Mouse (Mus musculus) right cerebral cortex, adult 18-20 months (tissue): ENCODE results near the gene Wfdc5.
A peak's percentile ranks its signal among the peaks of the same experiment; 100 is the strongest.
"Not testable (repeated sequence)": the region's sequence is repeated elsewhere in the genome, so short reads cannot be mapped to it uniquely, and the experiment has no call there.

Source experiments
- DNase-seq: peaks from one replicate; pipeline ENCODE4 v3.0.0; 2022; ENCODE audit warnings: mixed read lengths

Gene Wfdc5

DNA sequence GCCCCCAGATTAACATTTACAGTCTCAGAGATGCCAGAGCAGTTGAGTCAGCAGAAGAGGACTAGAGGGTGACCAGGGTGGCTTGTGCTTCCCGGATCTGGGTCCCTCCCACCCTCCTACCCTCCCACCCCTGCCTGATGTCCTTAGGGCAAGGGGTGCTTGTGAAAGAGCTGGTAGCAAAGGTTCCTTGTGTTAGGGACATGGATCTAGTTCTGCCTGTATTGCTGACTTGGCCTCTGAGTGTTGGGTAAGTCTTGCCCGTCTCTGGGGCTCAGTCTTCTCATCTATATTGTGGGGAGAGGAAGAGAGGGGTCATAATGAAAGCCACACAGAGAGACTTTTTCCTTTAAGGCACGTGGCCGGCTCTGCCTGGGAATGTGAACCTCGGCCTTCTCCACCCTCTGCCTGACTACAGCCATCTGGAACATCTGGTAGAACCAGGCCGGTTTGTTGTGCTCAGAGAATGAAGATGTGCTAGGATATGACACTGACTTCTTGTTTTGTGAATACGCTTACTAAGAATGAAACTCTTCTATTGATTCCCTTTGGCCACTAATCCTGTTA, at the start of gene Wfdc5:
Gene Wfdc5 (minus strand): TSS at position 51 of the 564 bp plus-strand sequence.
- DNase-seq = no peak

DNA sequence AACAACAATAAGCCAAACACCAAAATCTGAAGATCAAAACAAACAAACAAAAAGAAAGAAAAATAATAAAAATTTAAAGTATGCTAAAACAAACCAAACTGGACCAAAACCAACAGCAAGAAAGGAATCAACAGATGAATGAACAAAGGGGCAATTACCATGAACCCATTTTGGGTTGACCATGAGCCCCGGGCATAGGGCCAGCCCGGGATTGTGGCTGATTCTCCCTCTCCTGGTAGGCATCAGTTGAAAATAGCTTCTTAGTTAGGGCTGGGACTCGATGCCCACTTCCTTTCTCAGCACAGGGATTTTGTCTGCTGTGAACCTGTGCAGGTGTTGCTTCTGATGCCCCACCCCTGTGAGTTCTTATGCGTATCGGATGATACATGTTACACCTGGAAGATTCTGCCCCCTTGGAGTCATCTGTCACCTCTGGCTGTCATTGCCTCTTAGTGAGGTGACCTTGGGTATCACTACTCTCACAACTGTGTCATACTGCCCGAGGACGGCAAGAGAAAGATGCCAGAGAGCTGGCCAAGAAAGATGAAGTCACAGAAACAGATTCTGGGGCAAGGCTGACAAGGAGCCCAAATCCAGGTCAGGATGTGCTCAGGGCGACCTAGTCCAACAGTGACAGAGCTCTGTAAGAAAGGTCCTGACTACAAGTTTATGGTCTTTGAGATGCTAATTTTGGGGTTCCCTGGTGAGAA, 46.0 kb upstream of the Wfdc5 start:
- DNase-seq = no peak

DNA sequence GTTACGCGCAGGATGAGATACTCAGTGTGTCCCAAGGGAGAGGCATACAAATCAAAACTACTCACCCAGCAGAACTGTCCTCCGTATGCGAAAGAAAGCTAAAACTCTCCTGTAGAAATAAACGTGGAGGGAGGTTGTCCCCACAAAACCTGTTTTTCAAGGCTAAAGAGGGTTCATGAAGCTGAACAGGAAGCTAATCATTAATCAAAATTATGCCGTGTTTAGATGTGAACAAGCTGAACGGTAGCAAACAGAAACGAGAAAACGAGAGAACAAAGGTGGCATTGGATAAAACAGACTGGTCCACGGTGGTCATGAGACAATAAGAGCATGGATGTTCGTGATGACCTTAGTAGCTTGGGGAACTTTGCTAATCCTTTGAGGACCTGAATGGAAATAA, 39.0 kb upstream of the Wfdc5 start, which contains the start of gene Wfdc15b:
Gene Wfdc15b (minus strand): TSS at position 139 of the 400 bp plus-strand sequence.
- no peak for DNase-seq

DNA sequence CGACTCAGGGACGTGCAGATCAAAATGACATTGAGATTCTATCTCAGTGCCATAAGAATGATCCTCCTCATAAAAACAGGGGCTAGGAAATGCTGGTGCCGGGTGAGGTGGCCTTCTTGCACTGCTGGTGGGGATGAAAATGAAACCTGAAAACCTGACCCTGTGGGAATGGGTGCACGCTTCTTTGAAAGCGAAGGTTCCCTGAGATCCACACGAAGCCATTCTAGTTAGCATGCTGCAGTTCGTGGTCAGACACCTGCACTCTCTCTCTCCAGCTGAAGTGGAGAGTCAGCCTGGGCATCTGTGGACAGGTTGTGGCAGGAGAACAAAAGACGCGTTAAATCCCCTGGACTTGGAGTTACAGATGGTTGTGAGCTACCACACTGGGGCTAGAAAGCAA, 36.8 kb upstream of the Wfdc5 start:
- no peak for DNase-seq

DNA sequence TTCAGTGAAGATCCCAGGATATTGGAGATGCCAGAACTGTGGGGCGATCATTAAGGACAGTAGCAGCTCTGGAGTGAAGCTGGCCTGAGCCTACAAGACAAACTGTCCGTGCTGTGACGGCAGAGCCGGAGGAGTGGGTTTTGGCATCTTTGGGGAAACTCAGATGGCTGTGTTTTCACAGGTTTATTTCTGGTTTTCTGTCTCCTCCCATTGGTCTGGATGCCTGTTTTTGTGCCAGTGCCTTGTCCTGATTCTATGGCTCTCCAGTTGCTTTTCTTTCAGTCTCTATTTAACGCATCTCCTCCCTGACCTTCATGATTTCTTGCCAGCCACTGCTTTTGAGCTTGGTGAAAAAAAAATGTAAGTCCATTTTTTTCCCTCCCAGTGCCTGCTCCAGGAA, 30.2 kb upstream of the Wfdc5 start:
- peak; percentile 43 for DNase-seq

DNA sequence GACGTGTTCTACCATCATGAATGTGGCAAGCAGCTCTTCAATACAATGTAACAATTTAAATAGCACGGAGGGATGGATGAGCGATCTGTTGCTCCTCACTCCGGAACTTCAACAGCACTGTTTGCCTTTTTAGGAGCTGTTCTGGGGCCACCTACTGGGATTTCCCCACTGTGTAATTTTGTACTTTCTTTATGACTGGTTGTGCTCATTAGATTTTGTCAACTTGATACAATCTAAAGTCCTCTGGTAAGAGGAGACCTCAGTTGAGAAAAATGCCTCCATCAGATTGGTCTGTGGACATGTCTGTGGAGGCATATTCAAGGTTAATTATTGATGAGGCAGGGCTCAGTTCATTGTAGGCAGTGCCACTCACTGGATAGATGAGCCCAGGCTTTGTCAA, 28.4 kb upstream of the Wfdc5 start:
- no peak for DNase-seq

DNA sequence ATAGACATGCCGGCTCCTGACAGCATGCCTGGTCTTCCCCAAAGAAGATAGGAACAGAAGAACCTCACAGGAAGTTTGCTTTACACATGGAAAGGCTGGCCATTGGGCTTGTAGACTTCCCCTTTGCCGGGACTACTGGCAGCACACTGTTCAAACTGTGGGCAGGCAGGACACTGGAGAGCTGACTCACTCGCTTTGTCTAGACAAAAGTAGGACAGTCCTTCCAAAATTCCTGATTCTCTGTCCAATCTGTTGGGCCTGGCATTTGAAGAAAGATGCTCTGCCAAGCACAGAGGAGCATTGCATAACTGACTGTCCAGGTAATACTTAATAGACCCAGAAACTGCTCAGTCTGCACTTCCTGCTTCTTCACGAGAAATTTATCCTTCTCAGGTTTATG, 24.1 kb upstream of the Wfdc5 start:
- peak; percentile 44 for DNase-seq

DNA sequence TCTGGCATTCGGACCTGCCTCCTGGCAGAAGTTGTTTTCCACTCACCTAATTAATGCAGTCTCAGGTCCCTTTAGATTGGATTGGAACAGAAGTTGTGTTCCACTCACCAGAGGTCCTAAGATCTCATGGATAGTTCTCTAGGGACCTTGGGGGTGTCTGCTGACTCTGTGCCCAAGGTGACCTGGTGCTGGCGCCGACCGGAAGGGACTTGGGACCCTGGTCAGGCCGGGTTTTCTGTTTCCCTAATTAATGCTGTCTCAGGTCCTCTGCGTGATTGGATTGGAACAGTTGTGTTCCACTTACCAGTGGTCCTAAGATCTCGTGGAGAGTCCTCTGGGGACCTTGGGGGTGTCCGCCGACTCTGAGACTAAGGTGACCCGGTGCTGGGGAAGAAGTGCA, 23.5 kb upstream of the Wfdc5 start:
- not testable (repeated sequence) for DNase-seq

DNA sequence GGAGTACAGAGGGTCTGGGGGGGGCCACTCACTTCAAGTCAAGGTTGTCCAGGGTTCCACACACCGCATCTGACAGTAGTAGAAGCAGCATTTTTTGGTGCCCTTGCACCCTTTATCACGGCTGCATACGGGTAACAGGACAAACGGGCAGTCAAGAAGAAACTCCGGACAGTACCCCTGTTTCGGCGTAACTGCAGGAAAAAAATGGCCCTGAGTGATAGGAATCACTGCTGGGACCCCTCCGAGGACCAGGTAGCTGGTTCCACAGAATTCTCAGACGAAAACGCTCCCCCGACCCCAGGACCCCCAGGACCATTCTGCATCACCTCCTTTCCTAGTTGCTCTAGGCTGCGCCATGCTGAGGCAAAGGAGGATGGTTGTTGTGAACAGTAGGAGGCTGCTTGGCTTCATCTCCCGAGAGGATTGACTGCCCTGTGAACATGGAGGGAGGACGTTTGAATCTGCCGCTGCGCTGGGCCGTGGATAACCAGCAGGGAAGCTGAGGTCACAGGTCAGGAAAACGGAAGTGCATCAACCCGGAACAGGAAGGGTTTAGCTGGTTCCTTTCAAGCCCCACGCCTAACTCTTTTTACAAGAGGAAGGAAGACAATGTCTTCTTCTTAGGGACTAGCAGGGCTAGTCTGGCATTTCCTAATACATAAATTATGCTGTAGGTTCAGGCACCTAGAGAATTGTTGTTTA, 17.2 kb upstream of the Wfdc5 start, which contains the start of gene Wfdc15a:
Gene Wfdc15a (minus strand): TSS at position 505 of the 702 bp plus-strand sequence.
- DNase-seq = no peak

DNA sequence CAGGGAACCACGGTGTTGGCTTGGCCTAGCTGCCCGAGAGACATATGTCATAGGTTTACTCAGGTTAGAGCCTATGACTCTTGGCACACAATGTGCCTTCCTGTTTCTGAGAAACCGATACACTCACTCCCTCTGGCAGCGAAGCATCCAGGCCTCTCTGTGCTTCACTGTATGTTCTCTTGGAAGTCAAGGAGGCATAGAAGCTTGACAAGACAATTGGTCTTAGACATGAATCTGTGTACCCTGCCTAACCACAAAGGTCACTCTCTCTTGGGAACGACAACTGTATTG, 14.1 kb upstream of the Wfdc5 start:
- no peak for DNase-seq

DNA sequence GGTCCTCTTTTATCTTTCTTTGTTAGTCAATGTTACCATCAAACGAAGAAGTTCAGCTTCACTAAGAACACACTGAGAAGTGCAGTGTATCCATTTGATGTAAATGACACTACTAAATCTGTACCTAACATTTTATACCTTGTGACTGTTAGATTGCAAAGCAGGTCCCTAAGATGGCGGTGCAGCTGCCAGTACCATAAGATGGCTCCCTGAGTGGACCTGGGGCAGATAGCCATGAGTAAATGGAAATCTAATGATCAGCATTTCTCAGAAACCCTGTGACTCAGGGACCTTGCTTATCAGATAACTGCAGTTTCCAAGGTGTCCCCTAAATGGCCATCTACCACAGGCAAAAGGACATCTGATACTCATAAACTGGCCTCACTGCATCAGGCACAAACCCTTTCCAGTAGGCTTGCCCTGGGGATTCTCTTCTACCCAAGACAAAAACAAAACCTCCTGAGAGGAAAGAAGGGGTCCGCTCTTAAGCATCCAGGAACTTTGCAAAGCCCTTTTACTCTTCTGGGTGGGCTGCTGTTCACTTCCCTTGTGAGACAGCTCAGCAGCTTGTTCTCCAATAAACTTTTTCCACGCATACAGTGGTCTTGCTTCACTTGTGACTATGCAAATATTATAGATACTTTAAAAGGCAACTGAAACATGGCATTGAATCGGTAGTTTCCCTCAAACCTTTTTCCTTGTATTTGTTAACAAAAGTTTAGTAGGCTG, 13.6 kb upstream of the Wfdc5 start:
- DNase-seq = no peak

DNA sequence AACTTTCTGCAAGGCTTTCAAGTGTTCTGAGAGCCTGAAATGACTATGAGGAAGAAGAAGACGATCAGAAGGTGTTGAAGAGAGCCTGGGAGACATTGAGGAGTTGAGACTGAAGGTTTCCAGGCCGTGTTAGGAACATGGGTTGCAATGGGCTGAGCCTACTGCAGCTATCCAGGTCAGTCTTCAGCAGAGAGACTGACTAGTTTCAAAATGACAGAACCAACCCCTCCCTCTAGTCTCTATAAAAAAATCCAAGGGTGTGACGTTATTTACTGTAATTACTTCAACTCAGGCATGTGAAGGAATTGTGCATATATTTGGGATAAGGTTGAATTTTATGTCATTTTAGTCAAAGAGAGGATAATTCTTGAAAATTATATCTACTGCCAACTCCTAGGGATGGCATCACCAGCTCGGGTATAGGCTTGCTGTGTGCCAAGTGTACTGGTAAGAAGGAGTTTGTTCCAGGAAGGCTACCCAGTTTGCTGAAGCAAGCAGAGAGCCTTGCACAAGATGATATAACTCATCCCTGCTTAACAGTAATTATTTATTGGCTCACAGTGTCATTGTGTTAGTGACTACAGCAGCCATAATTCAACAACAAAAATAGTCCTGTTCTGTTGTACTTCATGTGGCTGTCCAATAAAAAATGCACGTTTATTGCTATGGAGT, 12.6 kb upstream of the Wfdc5 start:
- no peak for DNase-seq

DNA sequence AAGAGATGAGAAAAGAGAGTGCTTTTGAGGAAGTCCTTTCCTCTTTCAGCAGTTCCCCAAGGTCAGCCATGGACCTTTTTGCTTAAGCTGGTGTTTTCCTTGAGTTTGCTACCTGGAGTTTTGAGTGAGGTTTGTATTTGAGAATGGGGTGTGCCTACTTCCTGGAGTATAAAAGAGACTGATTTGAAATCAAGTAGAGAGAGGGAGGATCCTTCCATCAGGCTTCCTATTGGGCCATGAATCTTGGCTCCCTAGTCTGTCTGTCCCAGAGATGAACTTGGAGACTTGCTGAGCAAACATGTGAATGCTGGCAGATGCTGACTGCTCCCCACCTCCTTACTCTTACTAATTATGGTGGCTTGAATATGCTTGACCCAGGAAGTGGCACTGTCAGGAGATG, 9.7 kb upstream of the Wfdc5 start:
- no peak for DNase-seq

DNA sequence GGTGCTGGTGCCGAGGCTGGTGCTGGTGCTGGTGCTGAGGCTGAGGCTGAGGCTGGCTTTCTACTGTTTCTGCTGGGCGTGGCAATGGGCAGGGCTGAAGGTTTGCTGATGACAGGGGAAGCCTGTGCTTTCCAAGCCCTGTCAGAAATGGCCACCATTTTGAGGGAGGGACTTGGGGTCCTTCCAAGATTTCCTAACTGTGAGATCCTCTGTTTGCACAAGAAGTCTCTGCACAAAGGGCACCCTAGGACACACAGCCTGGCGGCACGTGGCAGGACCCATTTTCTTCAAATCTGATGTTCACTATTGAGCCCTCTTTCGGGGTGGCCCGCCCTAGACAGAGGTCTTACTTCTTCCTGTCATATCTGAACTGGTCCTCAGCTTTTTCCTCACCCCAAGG, 8.0 kb upstream of the Wfdc5 start, which contains the start of gene Wfdc12:
Gene Wfdc12 (minus strand): TSS at position 33 of the 400 bp plus-strand sequence.
- DNase-seq = no peak

DNA sequence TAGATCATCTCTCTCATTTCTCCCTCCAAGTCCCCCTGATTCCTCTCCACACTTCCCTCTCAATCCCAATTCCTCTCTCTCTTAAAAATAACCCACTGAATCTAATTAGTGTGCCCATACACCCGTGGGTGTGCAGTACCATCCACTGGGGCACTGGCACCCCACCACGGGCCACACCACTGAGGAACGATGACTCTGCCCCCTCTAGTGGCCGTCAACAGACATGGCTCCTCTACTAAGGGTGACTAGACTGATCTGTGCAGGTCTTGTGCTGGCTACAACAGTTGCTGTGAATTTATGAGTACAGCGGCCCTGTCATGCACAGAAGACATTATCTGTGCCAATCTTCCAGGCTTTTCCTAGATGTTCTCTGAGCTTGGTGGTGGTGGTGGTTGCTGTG, 6.2 kb upstream of the Wfdc5 start:
- DNase-seq = no peak

DNA sequence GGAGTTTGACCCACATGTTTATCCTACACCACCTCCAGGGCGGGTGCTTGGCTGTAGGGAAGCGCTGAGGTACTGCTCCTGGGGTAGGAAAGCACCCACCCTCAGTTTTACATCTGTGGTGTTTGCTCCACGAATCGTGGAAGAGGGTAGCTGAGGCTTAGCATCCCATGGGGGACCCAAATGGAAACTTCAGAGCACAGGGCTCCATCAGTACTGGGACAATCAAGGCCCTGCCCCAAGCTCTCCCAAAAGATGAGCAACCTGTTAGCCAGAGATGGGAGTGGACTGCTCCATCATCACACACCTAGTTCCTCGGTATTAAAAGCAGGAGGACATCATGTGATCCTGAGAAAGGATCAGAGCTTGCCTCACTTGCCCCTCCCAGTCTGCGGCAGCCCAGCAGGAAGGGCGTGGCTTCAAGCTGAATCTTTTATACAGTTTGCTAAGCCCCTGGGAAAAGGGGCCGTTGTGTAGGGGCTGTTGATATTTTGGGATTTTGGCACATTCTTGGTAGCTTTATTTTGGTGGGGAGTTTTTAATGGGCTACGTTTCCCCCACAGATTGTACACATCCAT, 1.7 kb upstream of the Wfdc5 start:
- no peak for DNase-seq

DNA sequence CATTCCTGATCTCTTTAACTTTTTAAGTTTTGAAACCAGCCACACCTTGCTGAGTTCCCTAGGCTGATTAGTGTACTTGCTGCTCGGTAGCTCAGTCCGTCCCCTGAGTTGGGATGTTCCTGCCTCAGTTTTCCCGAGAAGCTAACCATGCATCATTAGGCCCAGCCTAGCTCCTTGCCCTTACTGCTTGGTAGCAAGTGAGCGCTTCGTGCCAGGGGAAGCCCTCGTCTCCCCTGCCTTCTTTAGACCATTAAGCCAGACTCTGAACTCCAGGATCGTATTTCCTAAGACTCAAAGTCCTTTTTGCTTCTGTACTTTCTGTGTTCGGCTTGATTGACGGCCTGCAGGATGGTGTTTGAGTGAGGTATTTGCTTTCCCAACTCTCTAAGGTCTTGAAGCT, 798 bp upstream of the Wfdc5 start:
- DNase-seq = no peak

DNA sequence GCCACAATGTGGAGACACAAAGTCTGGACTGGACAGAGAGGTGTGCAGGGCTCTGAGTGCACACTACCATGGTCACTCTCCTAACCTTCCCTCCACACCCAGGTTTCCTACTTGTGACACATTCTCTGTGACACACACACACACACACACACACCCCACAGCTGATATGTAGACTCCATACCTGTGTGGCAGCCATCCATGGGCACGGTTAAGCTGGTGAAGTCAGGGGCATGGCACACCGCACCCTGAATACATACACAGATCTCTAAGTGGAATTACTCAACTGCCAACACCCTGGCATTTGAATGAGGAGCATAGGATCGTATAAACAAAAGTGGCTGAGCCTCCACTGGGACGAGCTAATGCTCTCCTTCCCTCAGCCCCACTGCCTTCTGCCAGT, 1.8 kb downstream of the Wfdc5 start:
- no peak for DNase-seq

DNA sequence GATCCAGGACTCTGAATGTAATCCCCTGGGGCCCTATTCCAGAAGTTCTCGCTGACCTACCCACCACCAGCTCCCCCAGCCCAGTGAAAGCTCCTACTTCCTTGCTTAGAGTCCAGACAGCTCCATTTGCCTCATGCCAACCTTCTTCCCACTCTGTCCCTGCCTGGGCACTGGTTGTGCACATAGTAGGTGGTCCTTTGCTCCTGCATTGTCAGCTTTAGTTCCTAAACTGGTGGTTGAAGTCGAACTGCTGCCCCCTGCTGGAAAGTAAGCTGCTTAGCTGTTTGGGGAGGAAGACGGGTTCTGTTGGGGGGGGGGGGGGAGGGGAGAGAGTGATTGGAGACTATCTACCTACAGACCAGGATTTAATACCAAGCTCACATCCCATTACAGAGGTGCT, 2.4 kb downstream of the Wfdc5 start:
- DNase-seq = no peak

DNA sequence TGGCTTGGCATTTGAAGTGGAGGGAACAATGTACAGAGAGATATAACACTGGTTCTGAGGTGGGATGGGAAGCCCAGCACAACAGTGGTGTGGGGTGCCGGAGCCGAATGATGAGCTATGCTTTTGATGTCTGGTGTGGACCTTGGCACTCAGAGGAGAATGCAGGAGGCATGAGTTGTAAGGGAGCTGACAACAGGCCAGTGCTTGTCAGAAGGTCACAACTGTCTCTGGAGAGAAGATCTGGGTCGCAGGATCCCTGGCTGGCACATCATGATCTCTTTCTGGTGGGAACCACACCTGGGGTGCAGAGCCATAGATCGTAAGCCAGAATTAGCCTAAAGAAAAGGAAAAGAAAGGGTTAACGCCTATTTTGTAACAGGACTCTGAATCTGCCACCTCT, 4.7 kb downstream of the Wfdc5 start:
- no peak for DNase-seq

DNA sequence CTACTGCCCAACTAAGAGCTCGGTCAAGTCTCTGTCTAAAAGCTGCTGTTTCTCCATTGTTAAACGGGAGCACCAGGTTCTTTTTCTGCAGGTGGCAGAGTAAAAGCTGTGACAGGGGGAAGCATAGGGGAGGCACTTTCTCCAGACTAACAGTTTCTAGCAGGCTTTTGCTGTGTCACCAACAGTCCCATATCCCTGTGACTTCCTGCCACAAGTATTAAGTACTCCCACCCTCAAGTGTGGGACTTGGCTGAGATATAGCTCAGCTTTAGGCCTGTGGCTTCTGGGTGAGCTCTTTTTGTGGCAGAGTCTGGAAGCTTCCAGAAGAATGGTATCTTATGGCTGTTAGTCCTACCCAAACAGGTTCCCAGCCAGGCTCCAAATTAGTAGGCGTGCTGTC, 6.7 kb downstream of the Wfdc5 start:
- no peak for DNase-seq

DNA sequence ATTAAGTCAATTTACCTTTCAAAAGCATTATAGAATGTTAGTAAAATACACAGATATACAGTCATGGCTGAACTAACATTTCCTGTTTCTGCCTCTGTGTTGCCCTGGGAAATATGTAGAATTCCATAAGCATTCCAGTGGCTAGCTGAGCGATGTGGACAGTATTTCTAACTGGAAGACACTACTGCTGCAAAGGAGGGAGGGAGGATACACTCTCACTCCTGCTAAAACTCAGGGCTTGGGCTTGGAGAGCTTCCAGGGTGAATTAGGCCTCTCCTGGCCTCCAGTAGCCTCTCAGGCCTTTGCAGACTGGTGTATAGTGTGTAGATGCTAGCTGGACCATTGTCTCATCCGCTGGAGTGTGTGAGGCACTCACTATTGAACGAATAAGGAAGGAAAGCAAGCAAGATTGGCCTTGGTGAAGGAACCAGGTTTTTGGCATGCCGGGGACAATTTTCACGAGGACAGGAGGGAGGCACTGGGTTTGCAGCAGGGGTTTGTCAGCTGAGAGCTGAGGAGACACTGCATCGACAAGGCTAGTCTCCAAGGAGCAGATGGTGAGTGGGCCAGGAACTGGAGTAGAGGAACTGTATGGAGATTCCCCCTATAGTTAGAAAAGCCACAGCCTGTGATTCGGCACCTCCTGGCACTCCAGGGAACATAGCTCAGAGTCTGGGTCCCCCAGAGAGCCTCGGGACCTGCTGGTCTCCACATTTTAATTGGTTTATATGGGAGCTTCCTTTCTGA, 7.7 kb downstream of the Wfdc5 start:
- peak; percentile 93 for DNase-seq
